Mouse (Mus musculus): ENCODE data around the gene Vmn2r18. TPM values are rescaled to one million over a fixed set of nuclear protein-coding genes. Genes with fewer than 3 reads are reported as not detected.

The Vmn2r18 gene
- 0.05 TPM in 1 of 2 replicates, not detected in the other for polyA plus RNA-seq (2015; fragmentation: Nextera tagmentation; extraction: Ambion mirVana)

DNA sequence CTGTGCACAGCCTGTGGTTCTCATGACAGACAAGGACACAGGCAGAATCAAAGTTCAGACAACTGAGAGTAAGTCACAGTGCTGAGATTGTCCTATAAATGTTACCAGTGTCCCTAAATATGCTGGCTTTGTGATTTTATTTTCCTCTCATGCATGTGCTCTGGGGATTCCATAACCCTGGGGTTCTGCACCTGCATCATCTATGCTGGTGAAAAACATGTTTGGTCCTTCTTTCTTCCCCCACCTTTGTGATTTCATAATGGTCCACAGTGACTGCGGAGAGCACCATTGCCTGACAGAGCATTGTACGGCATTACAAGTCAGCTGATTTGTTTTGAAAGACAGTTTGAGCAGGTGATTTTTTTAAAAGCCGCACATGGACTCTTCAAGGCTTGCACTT is at the start of gene Vmn2r18:
Gene Vmn2r18, minus strand, starts transcription at position 101 of the 400 bp plus-strand sequence.
- Histone ChIP-seq H3K27ac (no peak within 1 kb of the TSS), H3K4me3 (replicated peaks) (no peak within 1 kb of the TSS), H3K4me1 (replicated peaks) (no peaks in the 10 kb centered on the region), H3K9me3 (no peaks in the 10 kb centered on the region), H3K27me3 (replicated peaks) (no peaks in the 10 kb centered on the region), H3K36me3 (no peaks in the 10 kb centered on the region), H3K4me2 (replicated peaks) (no peak within 1 kb of the TSS), H3K9ac (no peak within 1 kb of the TSS)
- 82% methylated on average over 3 of the region's 3 CpGs for WGBS
- no peak for ATAC-seq

DNA sequence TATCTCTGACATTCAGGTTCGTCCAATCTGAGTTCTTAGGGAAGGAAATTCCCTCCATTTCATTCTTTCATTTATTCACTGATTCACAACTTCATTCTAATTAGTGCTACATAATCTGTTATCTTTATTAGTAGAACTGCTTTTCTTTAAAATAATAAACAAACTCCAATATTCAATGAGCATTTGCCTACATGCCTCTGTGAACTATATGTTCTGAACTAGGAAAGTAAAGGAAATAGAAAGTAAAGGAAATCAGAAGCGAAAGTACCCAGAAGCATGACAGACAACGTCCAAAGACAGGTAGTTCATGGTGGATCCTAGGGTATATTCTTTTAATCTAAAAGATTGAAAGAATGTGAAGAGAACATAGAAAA is 45.6 kb upstream of the Vmn2r18 start:
- no peak for ATAC-seq
- no peaks in the 10 kb centered on the region for H3K27me3 ChIP-seq (replicated peaks)
- 66% methylated on average over 3 of the region's 3 CpGs for WGBS
- H3K4me2 ChIP-seq (replicated peaks): peak overlapping the region; percentile 65
- no peak overlapping the region for H3K4me3 ChIP-seq (replicated peaks)
- no peaks in the 10 kb centered on the region for H3K9me3 ChIP-seq
- 0 out of 2 replicates have a peak, but pooled peaks cover 3% of the 10 kb centered on the region for H3K36me3 ChIP-seq
- H3K9ac ChIP-seq: no peak overlapping the region
- no peaks in the 10 kb centered on the region for H3K4me1 ChIP-seq (replicated peaks)
- no peak overlapping the region for H3K27ac ChIP-seq

DNA sequence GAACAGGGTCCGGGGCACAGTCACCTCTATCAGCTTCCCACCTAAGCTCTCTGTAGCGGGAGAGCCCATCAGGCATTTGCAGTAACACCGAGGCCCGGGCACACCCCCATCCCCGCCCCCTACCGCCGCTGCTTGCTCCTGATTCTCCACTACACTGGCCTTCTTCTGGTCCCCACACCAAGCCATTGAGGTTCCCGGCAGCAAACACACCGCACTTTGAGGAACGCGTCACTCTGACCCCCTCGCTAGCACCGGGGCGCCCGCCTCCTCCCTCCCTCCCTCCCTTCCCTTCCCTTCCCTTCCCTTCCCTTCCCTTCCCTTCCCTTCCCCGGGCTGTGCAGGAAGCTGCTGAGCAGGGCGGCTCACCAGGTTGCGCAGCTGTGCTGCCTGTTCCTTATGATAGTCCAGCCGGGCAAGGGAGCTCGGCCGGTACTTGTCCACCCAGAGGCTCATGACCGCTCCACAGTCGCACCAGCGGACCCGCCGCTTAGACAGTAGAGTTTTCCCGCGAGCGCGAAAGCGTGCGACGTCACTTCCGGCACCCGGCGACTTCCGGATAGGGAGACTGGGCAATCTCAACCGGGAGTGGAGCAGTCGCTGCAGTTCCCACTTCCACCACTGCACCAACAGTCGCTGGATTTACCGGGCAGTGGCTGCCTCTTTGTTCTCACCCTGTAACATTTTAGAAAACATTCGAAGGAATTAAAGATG is 45.0 kb upstream of the Vmn2r18 start, which contains the start of gene Rfc3:
Gene Rfc3, minus strand, starts transcription at position 543 of the 711 bp plus-strand sequence.
- under 1% methylated on average over 40 of the region's 42 CpGs for WGBS
- Histone ChIP-seq H3K27ac (peak within 1 kb of the TSS; percentile 86), H3K4me2 (replicated peaks) (peak within 1 kb of the TSS; percentile 65), H3K9me3 (no peaks in the 10 kb centered on the region), H3K27me3 (replicated peaks) (no peaks in the 10 kb centered on the region), H3K36me3 (0 out of 2 replicates have a peak, but pooled peaks cover 8% of the 10 kb centered on the region), H3K4me1 (replicated peaks) (no peaks in the 10 kb centered on the region), H3K9ac (peak within 1 kb of the TSS; percentile 64), H3K4me3 (replicated peaks) (peak within 1 kb of the TSS; percentile 65)
- peak; percentile 100 for ATAC-seq

DNA sequence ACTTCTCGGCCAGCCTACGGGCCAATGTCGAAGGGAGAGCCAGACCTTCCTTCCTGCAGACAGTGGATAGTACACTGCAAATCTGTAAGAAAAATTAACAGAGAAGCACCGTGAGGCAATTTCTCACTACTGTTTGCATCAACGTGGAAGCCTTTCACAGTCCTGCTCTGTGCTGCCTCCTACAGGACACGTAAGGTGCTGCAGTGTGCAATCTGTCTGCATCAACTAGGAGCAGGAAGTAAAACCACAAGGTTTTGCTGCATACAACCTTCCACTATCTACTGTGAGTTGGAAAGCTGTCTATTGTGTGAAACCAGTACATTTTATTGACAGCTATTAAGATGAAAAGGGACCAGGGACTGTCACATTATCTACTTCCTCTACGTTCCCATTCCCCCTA is 39.0 kb upstream of the Vmn2r18 start:
- H3K36me3 ChIP-seq: peaks cover 42% of the 10 kb centered on the region
- no peaks in the 10 kb centered on the region for H3K9me3 ChIP-seq
- H3K9ac ChIP-seq: no peak overlapping the region
- H3K4me2 ChIP-seq (replicated peaks): no peak overlapping the region
- no peak for ATAC-seq
- no peak overlapping the region for H3K27ac ChIP-seq
- no peaks in the 10 kb centered on the region for H3K27me3 ChIP-seq (replicated peaks)
- WGBS: 93% methylated on average over 7 of the region's 7 CpGs
- no peaks in the 10 kb centered on the region for H3K4me1 ChIP-seq (replicated peaks)
- H3K4me3 ChIP-seq (replicated peaks): no peak overlapping the region

DNA sequence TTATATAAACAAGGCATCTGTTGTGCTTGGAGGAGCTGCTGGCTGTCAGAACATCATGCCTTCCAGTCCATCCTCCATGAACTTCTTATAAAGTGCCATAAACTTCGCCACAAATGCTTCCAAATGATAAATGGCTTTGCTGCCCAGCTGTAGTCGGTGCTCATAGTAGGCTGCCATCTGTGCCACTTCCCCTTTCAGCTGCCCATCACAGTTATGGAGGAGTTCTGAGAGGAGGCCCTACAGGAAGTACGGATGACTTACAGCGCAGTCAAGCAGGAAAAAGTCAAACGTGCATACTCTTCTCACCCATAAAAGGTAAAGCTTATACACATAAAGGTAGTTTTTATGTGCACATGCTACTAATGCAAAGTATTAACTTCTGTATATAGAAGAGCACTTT is 37.0 kb upstream of the Vmn2r18 start:
- peaks cover 42% of the 10 kb centered on the region for H3K36me3 ChIP-seq
- no peak overlapping the region for H3K9ac ChIP-seq
- 86% methylated on average over 5 of the region's 5 CpGs for WGBS
- no peak overlapping the region for H3K4me2 ChIP-seq (replicated peaks)
- H3K9me3 ChIP-seq: no peaks in the 10 kb centered on the region
- no peak overlapping the region for H3K27ac ChIP-seq
- no peak for ATAC-seq
- H3K27me3 ChIP-seq (replicated peaks): no peaks in the 10 kb centered on the region
- no peaks in the 10 kb centered on the region for H3K4me1 ChIP-seq (replicated peaks)
- H3K4me3 ChIP-seq (replicated peaks): no peak overlapping the region

DNA sequence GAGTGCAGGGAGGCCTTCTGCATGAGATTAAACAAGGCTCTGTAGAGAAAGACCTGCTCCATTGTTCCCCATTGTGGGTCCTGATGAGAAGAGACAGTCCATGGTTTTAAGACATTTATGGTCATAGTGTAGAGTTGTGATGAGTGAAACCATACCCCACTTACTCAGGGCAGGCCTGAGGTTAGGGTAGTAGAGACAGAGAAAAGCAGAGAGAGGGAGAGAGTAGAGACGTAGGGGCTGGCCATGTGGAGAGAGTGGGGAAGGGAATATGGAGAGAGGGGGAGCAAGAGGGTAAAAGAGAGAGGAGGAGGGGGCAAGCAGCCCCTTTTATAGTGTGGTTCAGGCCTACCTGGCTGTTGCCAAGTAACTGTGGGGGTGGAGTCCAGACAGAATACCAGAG is 36.3 kb upstream of the Vmn2r18 start:
- no peak for ATAC-seq

DNA sequence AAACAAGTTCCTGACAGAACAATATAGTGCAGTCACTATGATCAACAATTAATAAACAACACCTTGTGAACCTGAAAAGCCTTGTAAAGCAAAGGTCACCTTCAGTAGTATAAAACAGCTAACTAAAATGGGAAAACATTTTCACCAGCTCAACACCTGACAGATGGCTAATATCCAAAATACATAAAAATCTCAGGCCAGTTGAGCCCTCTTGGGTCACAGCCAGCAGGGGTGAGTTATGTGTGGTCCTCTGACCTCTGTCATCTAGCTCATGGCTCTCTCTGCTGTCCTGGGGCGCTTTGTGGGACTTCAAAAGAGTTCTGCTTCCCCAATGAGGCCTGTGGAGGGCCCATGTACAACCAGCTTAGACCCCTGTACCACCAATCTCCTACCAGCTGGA is 4.1 kb downstream of the Vmn2r18 start:
- Histone ChIP-seq H3K4me2 (replicated peaks) (no peak overlapping the region), H3K4me3 (replicated peaks) (no peak overlapping the region), H3K4me1 (replicated peaks) (no peaks in the 10 kb centered on the region), H3K27me3 (replicated peaks) (no peaks in the 10 kb centered on the region), H3K9ac (no peak overlapping the region), H3K9me3 (no peaks in the 10 kb centered on the region), H3K27ac (no peak overlapping the region), H3K36me3 (no peaks in the 10 kb centered on the region)
- ATAC-seq: no peak
- 55% methylated on average over 1 of the region's 1 CpGs for WGBS

More for the DNA sequence above, 36.3 kb upstream of the Vmn2r18 start:
- H3K4me2 ChIP-seq (replicated peaks): no peak overlapping the region
- H3K36me3 ChIP-seq: peaks cover 39% of the 10 kb centered on the region
- H3K4me3 ChIP-seq (replicated peaks): no peak overlapping the region
- WGBS: 92% methylated on average over 1 of the region's 1 CpGs
- H3K9ac ChIP-seq: no peak overlapping the region
- H3K27me3 ChIP-seq (replicated peaks): no peaks in the 10 kb centered on the region
- no peak overlapping the region for H3K27ac ChIP-seq
- no peaks in the 10 kb centered on the region for H3K9me3 ChIP-seq
- no peaks in the 10 kb centered on the region for H3K4me1 ChIP-seq (replicated peaks)

Other genes starting within 250 kb of the Vmn2r18 start
- gene Gm42906, start 177.9 kb downstream of the Vmn2r18 start, polyA plus RNA-seq (2015; fragmentation: Nextera tagmentation; extraction: Ambion mirVana): not detected in 2 replicates
- gene Rfc3, start 45.2 kb upstream of the Vmn2r18 start, polyA plus RNA-seq (2015; fragmentation: Nextera tagmentation; extraction: Ambion mirVana): 70.2 and 76.3 TPM in 2 replicates

All from intestine, embryonic 15.5 days (tissue).